Mouse (Mus musculus) hematopoietic stem cell, adult 5-6 weeks (primary cell): ENCODE results near the gene Smco2. TPM values are rescaled to one million over a fixed set of nuclear protein-coding genes. Genes with fewer than 3 reads are reported as not detected.
A peak's percentile ranks its signal among the peaks of the same experiment; 100 is the strongest.
"Not testable (repeated sequence)": the region's sequence is repeated elsewhere in the genome, so short reads cannot be mapped to it uniquely, and the experiment has no call there.

Source experiments
- ATAC-seq, 2 experiments: fragments of 125-278 bp in 1 of 2; replicated peaks in 1 of 2; 2 replicates each; pipeline ENCODE4 v1.8.0; 2016 to 2017; ENCODE audit warnings: inconsistent platforms in 2 of 2, mild to moderate bottlenecking in 2 of 2, moderate number of reproducible peaks in 2 of 2, low read depth in 1 of 2, moderate TSS enrichment in 1 of 2; ENCODE audit not compliant: low FRiP score in 2 of 2, poor library complexity in 2 of 2, severe bottlenecking in 2 of 2, insufficient read depth in 1 of 2, low TSS enrichment in 1 of 2
- total RNA-seq: library from RNA; stranded (forward); fragments of 172-1452, 232-1000 nt; gene quantifications from 2 replicates; pipeline ENCODE4 v1.2.3, GENCODE M21; 2017

Gene Smco2
- total RNA-seq, 1 experiment from 2014 or later: not detected

DNA sequence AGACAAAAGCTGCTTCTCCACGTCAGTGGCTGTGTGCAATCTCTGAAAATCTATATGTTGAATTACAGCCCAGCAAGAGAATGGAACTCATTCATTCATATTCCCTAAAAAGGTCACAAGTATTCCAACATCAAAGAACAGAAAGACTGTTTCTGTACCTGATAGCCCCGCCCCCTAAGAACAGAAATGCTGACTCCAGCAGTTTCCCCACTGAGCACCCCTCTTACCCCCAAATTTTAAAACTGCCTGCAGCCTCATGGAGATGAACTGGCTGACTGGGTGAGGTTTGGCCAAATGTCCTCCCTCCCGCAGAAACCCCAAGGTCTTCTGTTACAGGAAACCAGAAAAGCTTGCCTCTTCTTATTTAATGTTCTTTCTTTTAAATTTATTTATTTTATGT, 2.5 kb upstream of the Smco2 start:
- no peak for ATAC-seq

DNA sequence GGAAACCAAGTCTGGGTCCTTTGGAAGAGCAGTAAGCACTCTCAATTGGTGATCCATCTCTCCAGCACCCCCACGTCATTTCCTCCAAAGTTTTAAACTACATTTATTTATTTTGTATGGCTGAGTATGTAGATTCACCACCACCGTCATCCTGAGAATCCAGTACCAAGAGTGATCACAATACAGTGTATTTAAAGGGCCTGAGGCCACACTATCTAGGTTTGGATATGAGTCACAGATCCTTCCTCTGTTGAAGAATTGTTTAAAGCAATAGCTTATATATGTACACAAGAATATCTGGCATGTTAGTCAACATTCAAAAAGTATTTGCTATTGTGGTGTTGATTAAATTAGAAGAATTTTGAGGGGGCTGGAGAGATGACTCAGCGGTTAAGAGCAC, 1.6 kb upstream of the Smco2 start:
- no peak for ATAC-seq

DNA sequence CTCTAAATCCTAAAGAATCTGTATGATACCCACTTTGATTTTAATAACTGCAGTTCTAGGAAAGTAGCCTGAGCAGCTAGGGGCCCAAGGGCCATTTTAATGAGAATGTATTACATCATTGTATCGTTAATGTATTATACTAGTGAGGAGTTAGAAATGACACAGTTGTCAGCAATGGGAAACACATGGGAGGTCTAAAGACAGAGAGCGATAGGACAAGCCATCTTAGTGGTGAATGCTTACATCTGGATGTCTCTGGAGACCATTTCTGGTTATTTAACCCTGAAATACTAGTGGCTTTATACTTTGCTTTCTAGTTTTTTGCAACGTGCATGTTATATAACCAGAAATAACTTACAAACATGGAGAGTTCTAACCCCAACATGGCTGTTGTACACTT, 2.0 kb downstream of the Smco2 start:
- ATAC-seq: no peak

DNA sequence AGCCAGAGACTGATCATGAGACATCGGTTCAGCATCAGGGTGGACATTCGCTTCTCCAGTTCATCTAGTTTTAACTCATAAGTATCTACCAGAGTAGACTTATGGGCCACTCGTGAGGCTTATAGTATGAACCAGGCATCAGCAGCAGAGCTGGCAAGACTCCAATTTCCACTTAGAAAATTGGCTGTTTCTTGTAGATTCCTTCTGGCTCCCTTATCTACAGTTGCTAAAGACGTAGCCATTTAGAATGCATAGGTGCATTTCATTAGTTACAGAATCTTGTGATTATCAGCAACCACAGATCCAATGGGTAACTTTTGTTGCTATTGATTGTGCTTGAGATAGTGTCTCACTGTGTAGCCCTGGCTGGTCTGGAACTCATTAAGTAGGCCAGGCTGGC, 2.8 kb downstream of the Smco2 start:
- no peak; a peak in 1 of 4 replicates for ATAC-seq

DNA sequence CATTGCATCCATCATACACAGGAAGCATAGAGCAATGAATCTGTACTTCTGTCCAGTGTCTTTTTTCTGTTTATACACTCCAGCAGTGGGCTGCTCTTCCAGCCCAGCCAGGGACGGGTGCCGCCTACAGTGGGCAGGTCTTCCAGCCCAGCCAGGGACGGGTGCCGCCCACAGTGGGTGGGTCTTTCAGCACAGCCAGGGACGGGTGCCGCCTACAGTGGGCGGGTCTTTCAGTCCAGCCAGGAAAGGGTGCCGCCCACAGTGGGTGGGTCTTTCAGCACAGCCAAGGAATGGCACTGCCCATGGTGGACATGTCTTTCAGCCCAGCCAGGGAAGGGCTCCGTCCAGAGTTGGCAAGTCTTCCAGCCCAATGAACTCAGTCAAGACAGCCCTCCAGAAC, 5.3 kb downstream of the Smco2 start:
- ATAC-seq: peak in 1 of 2 experiments; percentile 51; a peak in 1 of 4 replicates

DNA sequence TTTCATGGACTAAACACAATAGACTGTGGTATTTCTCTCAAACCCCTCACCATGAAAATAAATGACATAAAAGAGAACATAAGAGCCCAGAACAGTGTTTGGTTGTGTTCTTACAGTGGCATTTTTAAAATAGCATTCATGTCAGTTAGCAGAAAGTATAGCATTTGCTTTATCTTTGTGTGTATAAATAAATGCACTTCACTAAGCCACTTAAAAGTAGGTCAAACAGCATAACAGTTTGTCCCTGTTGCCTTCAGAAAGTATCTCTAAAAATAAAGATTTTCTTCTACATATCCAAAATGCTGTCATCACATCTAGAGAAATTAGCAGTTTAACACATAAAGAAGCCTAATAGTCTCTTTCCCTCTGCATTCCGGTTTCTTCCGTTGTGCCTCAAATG, 7.5 kb downstream of the Smco2 start:
- ATAC-seq: no peak

DNA sequence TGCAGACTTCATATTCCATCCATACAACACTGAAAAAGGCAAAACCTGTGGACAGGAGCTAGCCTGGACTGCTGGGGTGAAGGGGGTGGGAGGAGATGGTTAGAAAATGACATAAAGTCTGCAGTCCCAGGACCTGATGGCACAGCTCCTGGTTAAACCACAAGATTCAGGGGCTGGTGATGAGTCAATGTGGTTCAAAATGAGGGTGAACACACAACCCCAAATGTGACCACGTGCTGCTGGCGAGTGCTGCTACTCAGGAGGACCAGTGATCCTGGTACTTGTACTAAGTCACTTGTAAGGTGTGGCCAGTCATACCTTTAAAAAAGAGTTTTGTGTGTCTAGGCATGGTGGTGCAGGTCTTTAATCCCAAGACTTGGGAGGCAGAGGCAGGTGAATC, 13.2 kb downstream of the Smco2 start:
- no peak for ATAC-seq

DNA sequence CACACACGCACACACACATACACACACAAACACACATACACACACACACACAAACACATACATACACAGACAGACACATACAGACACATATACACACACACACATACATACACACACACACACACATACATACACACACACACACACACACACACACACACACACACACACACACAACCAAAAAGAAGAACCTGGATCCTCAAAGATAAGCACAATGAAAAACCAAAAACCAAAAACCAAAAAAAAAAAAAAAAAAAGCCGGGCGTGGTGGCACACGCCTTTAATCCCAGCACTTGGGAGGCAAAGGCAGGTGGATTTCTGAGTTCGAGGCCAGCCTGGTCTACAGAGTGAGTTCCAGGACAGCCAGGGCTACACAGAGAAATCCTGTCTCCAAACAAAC, 14.5 kb downstream of the Smco2 start:
- not testable (repeated sequence) for ATAC-seq

DNA sequence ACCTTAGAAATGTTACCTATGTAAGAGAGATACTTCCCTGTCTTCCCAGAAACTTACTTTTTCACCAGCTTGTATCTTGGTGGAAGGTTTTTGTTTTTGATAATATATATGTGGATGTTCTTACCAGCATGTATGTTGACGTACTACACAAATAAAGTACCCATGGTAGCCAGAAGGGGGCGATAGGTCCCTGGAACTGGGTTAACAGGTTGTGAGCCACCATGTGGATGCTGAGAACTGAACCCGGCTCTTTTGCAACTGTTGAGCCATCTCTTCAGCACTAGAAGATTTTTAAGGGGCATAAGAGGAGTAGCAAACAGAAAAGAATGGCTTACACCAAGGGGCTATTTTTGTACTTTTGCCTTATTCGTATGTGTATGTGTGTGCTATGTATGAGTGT, 15.8 kb downstream of the Smco2 start:
- no peak for ATAC-seq

DNA sequence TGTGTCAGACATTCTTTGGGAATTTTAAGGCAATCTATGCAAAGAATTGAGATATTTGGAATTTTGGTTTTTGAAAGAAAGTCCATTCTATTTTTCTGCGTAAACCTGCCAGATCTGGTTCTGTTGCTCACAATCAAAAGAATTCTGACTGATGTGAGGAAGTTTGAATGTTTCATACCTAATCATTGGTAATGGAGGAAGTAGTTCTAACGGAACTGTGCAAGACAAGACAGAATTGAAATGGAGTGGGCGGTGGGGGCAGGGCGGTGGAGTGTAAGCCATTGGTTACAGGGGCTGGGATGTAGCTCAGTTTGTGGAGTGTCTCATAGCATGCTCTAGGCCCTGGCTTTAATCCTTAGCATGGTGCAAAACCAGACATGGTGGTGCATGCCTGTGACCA, 22.1 kb downstream of the Smco2 start:
- peak in 1 of 2 experiments; percentile 21; a peak in 1 of 4 replicates for ATAC-seq

DNA sequence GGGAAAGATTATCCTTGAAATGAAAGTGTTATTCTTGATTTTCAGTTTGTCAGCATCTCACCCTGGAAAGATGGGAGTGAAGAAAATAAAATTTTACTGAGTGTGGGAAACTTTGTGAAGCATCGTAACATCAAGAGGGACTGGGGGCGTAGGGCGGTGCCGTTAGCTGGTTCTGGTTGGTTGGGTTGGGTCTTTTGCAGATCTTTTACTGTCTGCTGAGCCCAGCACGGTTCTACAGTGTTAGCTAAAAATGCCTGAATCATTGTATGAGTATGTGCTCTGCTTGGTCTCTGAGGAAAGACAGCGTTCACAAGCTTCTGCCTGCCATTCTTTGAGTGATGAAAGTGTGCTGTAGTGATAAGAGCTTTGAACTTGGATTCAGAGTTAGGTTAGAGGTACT, 24.5 kb downstream of the Smco2 start:
- ATAC-seq: no peak

DNA sequence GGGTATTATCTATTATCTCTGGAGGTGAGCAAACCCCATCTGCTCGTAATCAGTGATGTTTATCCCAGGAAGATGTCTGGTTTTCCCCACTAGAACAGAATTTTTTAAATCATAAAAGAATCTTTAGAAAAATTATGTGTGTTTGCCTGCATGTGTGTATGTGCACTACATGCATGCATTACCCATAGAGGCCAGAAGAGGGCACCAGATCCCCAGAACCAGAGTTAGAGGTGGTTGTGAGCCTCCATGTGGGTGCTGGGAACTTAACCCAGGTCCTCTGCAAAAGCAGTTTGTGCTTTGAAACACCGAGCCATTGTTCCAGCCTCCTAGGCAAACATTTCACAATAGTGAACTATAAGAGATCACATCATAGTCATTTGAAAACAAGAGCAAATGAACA, 26.9 kb downstream of the Smco2 start:
- ATAC-seq: no peak

DNA sequence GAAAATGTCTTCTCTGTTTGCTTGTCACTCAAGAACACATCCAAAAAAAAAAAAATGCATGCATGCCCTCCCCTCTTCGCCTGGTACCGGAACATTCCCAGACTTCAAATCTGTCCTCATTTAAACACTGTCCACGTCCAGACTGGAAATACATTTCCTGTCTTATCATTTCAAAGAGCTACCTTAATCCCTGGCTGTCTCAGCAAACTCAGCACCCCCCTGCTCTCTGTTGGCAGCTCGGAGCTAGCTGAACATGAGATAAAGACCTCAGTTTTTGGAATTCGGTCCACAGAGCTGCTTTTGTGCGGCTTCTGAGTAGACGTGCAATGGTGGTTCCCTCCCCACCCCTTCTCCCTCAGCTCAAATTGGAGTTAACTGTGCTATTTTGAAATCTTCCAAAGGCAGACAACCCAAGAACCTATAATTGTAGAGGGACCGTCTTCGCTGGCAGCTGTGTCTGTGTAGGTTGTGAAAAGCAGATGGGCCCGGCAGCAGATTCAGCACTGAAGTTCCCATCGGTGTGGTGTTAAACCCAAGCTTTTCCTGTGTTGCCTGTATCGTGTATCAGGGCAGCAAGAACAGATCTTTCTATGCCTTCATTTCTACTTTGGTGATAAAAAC, 27.6 kb downstream of the Smco2 start:
- no peak for ATAC-seq

DNA sequence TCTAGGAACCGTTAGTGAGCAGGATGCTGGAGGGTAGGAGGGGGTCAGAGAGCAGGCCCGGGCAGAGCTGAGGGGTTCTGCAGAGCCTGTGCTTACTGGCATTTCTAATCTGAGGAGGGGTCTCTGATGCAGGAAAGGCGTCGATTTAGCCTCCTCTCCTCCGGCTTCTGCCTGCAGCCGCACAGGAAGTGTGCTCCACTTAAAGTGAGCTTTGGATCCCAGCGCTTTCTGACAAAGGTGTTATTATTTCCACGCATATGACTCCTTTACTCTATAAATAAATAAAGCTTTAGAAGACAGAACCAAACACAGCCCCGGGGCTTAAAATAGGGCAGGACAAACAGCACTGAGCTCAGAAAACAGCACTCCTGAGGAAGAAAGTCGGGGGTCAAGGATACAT, 29.0 kb downstream of the Smco2 start:
- no peak for ATAC-seq

DNA sequence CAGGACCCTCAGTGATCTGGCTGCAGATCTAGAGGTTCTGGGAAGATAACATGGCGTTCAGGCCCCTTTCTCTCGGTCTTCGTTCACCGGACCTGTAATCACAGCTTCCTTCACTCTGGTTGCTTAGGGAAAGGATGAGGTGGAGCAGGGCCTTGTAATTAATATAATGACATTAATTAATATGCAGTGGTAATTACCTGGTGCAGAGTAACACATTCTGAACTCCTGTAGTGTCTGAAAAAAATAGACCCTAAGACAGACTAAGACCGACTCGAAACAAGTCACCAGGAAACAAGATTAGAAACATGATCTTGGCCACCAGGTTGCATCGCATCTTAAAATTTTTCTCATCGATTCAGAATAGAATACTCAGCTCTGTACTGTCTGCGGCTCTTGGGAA, 30.0 kb downstream of the Smco2 start:
- no peak for ATAC-seq

DNA sequence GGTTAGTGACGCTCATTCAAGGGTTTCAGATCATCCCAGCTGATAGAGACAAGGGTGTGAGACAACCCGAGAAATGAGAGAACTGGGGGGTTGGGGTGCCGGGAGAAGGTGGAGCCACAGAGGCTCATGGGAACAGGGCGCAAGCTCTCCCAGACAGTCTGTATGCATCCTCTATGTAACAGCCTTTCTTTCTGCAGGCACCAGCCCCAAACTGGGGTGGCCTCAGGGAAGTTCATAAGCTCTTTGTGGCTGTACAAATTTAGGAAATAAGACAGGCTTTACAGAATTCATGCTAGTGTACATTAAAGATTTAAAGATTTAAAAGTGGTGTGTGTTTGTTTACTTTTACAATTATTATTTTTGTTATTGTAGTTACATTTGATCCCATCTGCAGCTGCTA, 30.4 kb downstream of the Smco2 start:
- ATAC-seq: no peak

DNA sequence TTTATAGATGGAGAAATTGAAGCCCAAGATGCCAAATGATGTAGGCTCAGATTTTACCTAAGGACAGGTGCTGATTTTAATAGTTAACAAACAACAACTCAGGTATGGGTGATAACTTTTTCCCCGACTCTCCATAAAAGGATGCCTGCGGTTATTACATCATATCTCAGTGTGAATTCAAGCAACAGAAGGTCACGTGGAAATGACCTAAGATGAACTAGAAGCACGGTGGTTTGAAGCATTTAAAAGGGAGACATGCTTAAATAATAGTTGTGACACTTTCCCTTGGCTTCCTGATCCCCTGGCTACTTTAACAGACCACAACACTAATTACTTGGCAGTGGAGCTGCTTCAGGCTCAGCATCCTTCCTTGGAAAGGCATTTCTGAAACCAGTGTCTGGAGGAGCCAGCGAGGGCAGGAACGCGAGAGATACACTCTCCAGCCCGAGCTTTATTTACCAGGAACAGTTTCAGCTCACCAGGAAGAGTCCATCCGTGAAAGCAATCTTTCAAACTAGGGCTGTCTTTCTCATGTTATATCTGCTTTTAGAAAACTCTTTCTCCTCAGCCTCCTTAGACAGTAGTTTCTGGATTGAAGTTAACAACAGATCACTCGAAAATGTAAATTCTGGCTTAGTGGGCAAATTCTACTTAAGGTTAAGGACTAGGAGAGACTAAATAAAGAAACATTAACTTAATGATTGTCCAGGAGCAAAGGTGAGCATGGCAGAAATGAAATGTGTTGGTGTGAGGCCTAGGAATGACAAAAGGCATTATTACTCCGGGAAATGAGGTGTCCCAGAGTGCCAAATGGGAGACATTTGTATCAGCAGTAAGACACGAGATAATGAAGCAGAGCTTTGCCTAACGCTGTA, 32.2 kb downstream of the Smco2 start:
- ATAC-seq: no peak

DNA sequence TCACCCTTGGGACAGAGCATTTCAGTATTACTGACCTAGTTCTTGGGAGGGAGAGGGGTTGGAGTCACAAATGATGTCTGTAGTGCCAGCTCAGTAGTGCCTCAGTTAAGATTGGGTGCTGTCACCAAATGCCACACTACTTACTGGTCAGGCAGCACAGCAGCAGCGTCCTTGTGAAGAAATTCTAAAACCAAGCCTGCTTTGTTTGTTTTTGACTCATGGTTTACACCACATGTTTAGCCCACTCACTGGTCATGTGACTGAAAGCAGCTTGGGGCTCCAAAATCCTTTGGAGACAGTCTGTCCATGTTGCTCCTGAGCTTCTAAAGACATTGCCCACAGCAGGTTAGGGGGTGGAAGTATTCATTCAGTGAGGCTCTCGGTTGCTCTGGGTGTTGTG, 33.5 kb downstream of the Smco2 start:
- ATAC-seq: no peak

DNA sequence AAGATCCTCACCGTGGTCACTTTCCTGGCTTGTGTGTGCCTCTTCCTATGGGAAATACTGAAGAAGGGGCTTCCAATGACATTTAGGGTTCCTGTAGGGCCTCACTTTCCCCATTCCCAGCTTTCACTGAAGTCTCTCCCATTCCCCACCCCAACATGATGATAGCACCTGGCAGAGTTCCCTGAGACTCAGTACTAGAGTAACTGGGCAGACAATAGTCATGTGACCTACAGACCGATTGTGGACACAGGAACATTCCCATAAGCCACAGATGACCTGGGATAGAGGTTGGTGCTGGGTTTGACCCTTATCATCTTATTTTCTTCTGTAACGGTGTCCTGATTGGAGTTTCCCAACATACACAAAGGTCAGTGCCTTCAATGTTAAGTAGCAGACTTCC, 34.3 kb downstream of the Smco2 start:
- ATAC-seq: no peak
